Mouse (Mus musculus) frontal cortex, postnatal 14 days (tissue): Measurements from ENCODE around the gene Tnrc18.

Experiments used
- DNase-seq, 2 experiments: peaks; one replicate each; pipeline ENCODE4 v3.0.0; 2022; ENCODE audit warnings: low spot score in 2 of 2

Gene Tnrc18

DNA sequence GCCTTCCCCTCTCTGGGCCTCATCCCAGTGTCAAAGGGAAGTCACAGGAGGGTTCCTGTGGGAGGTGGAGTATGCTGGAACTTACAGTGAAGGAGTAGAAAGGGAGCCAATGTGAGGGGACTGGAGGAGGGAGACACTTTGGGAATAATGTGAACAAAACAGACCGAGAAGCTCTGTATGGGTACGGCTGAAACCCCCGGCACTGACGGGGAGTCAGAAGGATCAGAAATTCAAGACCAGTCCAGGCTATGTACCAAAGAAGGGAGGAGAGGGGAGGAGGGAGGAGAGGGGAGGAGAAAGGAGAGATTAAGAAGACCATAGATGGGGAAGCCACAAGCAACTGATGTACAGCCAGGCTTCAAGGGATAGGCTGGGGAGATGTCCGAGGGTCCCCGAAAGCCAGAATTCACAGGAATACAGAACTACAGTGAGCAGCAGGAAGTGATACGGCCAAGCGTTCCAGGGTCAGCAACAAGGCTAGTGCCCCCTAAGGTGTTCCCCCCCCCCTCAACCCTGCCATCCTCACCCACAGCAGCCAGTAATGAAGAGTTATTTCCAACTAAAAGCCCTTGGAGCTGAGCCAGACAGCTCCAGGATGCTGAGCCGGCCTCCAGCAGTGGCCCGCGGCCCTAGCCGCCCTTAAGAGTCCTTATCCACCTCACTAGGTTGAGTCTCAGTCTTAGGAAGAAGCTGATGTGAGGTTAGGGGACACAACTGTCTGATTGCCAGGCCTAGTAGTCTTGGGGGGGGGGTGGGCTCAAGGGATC, 124.3 kb downstream of the Tnrc18 start:
- no peak for DNase-seq

DNA sequence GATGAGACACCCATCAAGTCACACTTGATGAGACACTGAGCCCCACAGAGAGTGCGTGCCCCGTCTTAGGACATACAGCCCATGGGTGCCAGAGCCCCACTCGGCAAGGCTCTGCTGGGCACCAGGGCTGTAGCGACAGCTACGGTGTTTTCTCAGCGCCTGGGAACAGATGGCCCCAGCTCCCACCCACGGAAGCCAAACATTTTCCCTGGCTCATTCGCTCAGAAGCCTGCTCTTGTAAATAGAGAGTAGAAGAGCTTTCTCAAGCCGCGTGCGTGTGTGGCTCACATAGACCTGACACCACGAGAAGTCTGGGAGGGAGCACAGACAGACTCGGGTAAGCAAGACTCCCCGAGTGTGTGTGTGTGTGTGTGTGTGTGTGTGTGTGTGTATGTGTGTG, 125.2 kb downstream of the Tnrc18 start, which contains the start of gene Slc29a4:
Gene Slc29a4, plus strand, starts transcription at position 265 of the 400 bp plus-strand sequence.
- peak; percentile 49 to 65 for DNase-seq

DNA sequence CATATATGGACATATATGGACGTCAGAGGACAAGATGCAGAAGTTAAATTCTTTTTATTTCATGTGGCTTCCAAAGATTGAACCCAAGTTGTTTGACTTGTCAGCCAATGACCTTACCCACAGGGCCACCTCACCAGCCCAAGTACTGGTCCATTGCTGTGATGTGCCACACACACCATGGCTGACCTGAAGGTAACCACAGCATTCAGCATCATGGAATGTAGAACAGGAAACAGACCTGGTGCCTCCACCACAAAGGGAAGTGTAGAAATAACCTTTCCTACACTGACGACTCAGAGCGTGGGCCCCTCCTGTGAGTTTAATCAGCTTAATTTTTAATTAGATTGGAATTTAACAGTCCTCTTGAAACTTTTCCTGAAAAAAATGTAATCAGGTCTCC, 127.1 kb downstream of the Tnrc18 start:
- no peak for DNase-seq

DNA sequence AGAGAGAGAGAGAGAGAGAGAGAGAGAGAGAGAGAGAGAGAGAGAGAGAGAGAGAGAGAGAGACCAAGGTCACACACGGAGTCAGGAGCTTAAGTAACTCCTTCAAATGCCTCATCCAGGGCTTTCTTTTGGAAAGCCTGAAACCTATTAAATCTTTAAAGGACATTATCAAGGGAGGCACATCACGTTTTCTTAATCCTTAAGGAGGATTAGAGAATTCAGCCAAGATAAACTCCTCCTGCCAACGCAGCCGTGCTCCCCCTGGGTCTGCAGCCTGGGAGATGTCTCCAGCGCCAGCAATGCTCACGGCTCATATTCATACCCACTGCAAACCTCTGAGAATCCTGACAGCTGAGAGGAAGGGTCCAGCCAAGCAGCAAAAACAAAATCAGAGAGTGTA, 128.6 kb downstream of the Tnrc18 start:
- DNase-seq, result no peak

DNA sequence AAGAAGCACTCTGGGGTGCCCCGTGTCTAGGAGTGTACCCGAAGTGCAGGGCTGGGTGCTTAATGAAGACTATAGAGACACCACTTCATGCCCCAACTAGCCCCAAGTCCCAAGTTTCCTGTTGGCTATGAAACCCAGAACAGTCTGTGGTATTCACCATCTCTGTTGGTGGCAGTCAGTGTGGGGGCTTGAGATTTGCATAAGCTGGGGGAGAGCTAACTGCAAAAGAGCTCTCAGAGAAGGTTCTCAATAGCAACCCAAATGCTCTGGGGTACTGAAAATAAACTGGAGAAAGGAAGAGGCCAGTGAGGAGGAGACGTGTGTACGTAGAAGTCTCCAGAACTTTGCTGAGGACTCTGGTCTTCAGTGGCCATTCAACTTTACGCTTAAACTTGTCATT, 134.9 kb downstream of the Tnrc18 start:
- DNase-seq, result no peak

DNA sequence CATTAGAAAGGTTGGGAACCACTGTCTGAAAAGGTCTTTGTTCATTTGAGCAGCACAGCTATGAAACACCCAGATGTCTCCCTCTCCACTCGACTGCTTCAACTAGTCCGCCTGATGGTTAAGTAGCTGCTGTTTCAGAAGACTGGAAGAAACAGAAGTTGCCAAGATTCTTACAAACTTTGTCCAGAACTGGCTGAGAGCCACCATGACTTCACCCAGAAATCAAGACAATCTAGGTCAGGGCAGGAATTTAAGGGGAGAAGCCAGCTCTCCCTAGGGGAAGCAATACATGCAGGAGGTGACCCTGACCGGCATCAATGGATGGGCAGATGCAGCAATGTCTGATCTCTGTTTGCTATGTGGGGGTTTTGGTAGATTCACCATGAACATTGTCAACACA, 135.6 kb downstream of the Tnrc18 start:
- no peak for DNase-seq

DNA sequence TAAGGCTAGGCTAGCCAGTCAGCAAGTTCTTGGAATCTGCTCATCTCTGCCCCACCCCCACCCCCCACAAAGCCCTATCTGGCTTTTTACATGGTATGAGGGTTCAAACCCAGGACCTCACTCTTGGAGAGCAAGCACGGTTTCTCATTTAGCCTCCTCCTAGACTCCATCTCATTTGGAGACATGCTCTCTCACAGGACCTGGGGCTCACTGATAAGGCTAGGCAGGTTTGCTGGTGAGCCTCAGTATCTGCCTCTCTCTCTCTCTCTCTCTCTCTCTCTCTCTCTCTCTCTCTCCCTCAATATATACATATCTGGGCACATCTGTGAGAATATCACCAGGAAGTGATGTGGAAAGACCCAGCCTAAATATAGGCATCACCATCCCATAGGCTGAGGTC, 138.4 kb downstream of the Tnrc18 start:
- DNase-seq, result no peak

DNA sequence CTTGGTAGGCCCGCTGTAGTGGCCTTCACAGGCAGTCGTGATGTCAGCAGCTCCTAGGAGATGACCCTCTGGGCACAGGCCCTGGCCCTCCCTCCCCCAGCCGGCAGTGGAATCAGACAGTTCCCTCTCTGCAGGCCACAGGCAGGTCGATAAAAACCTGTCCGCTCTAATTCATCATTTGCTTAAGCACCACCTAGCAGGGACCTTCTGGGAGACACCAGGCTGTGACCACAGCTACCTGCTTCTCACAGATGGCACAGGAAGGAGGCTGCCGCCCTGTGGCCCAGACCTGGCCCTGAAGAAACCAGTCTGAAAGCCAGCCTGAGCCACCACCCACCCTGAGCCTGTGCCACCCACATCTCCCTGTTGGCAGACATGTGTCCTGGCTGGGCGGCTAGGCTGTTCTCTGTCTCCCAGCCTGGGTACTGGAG, 139.3 kb downstream of the Tnrc18 start:
- DNase-seq, result no peak
